Mouse (Mus musculus) megakaryocyte-erythroid progenitor cell, adult 5-6 weeks (primary cell): ENCODE data around the gene Rab34. TPM values are rescaled to one million over a fixed set of nuclear protein-coding genes. Genes with fewer than 3 reads are reported as not detected.

Experiments
- ATAC-seq: replicated peaks from 2 replicates; pipeline ENCODE4 v1.8.0; 2016; ENCODE audit warnings: mild to moderate bottlenecking, inconsistent platforms; ENCODE audit not compliant: severe bottlenecking, poor library complexity, low FRiP score, low TSS enrichment
- total RNA-seq, 2 experiments: library from RNA; stranded (forward) in 1 of 2; stranded (reverse) in 1 of 2; fragments of 200-1000, 215-1000 nt in 1 of 2; fragments of >200 nt in 1 of 2; fragmentation: Nextera tagmentation in 1 of 2; gene quantifications; 2 replicates each; pipeline ENCODE4 v1.2.3; 2014 to 2017

The Rab34 gene
- total RNA-seq, 2 experiments from 2014 or later = 4.8 TPM; not detected in 1

DNA sequence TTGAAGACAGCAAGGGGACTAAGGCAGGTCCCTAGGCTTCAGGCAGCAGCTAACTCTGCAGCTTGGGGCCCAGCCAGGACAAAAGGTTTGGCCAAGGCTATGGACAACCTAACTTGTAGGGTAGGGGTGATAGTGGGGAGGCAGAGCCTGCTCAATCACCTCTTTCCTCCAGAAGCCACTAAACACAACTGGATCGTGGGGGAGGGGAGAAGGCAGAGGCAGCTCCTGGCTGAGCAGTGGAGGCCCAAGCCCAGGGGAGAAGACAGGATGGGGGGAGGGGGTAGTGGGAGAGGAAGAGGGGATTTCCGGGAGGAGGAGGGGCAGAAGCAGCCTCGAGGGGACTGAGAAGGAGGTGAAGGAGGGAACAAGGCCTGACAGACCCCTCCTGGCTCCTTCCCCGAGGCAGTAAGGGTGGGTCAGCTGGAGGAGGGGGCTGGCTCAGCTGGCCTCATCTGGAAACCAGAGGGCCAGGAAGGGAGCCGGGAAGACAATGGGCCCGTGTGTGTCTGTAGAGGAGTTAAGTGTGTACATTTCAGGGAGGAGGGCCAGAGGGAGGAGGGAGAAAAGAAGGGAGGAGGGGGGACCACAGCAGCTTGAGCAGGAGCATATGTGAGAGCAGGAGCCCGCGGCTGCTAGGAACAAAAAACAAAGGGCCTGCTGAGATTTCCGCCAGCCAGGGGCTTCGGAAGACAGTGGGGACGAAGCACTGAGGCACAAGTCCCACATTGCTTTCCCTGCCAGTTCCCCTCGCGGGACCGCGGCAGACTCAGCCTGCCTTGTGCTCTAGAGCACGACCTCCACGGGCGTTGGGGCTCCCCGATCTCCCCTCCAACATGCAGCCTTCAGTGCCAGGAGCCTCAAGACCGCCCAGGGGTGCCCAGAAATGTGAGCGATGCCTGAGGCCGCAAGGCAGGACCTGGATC, 24.3 kb upstream of the Rab34 start:
- no peak for ATAC-seq

DNA sequence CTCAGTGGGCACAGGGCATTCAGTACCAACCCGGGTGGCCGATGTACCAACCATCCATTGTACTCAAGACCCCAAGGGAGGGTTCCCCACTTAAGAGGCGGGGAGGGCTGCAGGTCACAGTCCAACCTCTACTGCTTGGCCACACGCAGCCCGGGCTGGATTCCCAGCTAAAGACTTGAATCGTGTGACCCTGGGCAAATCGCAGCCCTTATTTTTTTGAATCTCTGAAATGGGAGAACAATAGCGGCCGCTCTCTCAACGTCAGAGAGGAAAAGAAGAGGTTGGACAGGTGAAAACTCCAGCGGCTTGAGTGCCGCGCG, 23.7 kb upstream of the Rab34 start:
- no peak for ATAC-seq

DNA sequence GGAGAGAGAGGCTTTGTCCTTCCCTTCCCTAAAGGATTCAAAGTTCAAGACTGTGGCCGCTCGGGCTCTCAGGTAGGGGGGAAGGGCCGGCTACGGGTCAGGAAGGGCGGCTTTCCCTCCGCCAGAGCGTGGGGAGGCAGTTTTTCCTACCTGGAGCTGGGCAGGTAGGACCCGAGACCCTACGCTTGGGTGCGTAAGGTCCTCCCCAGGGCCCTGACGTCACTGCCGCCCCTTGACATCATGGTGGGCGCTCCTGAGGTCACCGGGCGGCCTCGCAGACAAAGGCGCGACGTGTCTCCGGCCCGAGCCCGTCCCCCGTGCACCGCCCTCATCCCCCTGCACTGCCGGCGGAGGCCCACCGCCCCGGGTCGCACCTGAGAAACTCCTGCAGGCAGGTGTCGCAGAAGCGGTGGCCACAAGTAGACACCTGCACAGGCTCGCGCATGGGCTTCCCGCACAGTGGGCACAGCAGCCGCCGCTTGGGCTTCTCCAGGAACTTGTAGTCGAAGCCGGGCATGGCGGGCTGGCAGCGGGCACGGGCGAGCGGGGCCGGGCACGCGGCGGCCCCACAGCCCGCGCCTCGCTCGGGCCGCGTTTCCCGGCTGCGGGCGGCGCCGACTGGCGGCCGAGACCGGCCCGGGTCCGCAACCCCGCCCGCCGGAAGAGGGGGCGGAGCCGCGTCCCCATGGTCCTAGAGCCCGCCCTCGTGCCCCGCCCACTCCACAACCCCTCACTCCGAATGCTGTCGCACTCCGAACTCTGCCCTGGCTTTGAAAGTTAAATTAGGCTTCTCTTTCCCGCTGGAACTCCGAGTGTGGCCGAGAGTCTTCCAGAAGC, 23.1 kb upstream of the Rab34 start, which contains the start of gene Traf4:
TSS of gene Traf4 (minus strand) at position 666 of the 837 bp plus-strand sequence.
- ATAC-seq = peak; percentile 5; the same call in 1 of the 2 replicates

DNA sequence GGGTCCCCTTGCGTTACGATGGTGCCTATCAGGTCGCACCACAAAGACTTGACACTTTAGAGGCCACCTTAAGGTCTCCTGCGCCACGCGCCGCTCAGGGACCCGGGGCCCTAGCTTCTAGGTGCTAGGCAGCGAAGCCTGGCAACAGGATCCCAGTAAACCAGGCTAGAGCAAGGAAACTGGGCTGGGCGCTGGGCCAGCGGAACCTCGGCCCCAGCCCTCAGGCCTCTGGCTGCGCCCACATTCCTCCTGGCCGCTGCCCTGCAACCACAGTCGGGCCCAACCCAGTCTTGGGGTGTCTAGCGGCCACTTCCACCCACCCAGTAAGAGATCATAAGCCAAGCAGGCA, 22.5 kb upstream of the Rab34 start:
- ATAC-seq = peak; percentile 31

DNA sequence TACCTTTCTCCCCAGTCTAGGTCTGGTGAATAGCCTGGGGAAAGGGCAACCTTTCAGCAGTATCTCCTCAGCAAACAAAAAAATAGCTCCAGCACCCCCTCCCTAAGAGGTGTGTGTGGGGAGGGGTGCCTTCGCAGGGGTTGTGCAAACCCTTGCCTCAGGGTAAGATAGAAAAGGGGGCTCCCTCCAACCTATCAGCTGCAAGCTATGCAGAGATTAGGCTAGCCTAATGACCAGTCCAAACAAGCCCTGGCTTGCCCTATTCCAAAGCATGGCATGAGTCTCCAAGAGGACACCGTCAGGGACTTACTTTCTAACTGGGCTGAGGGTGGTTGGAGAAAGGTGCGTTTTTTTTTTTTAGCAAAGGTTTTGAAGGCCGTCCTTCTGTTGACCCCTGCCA, 22.1 kb upstream of the Rab34 start:
- ATAC-seq = no peak

DNA sequence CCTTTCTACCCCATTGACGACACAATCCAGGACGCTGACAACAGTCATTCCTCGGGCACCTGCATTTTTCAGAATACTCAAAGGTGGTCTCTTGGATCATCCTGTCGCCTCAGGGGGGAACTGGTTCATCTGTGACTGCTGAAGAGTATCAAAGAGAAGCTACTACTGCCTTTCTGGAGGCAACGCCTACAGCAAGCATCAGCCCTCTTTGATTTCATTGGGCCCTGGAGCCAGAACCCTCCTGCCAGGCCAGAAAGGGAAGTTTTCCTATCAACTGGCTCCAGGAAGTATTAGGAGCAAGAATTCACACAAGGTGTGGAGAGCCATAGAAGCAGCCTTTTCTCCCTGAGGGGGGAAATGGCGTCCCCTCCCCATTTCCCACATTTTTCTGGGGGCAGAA, 21.6 kb upstream of the Rab34 start:
- ATAC-seq = no peak

DNA sequence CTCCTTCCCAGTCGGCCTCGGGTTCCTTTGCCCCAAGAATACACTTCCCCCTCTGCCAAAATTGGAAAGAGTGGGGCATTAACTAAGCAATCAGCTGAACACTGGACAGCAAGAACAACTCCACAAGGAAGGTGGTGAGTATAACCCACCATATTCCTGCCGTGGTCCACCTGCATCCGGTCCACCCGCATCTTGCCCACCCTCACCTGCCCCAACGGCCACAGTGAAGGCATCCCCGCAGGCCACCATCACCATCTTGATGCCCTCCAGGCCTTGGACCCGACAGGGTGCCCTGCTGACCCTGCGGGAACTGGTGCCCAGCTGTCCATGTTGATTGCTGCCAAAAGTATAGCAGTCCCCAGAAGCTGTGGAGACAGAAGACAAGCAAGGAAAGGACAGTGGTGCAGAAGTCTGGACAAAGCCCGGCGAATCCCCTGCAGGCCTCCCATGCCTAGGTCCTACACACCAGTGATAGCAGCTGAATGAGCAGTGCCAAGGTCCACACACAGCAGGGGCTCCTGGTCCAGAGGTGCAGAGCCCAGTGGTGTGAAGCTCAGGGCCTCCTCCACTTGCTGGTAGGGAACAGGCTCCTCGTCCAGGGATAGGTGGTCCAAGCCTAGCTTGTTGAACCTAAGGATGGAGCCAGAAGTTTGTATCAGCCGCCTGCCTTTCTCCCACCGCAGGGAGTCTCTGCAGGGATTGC, 20.8 kb upstream of the Rab34 start:
- no peak for ATAC-seq

DNA sequence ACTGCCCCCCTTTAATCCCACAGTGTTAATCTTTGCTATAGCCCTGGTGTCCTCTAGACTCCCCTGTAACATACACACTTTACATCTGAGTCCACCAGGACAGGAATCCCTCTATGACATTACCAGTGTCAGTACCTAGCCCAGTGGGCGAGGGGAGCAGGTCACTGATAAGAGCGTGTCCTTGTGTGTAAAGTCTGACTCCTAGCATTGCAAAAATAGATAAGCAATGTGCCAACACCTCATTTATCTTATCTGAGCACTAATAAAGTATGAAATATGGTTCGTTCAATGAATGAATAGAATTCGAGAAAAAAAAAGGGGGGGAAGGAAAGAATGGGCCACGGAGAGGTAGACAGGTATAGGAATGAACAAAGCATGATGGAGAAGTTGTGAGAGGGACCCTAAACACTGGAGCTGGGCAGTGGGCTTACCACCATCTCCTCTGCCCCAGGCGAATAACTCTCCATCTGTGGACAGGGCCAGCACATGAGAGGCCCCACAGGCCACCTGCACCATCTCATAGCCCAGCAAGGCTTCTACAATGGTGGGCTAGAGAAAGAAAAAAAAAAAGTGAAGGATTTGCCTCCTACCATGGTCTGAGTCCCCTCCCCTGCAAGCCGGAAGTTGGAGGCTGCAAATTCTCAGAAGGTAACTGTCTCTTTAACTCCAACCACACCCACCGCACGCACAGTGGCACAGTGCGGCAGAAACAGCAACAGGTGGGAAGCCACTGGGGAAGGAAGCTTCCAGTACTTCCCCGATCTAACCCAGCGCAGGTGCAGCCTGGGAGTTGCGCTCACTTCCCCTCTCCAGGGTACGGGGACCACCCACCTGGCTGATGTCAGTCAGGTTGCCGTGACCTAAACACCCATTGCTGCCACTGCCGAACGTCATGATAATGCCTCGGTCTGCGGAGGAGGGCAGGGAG, 19.4 kb upstream of the Rab34 start:
- peak; percentile 51 for ATAC-seq

DNA sequence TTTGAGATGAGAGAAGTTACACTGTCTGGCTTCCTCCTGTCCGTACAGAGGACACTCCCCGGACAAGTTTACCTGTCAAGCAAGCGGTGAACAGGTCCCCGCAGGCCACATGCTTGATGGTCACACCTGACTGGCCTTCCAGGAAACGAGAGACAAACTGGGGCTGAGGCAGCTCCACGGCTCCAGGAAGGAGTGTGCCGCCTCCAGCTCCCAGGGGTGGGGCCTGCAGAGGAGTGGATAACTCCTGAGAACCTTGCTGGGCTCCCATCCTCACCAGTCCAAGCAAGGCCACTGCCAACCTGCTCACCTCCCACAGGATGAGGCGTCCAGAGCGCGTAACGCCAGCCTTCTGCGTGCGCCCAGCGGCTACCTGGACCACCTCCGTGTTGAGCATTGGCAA, 17.9 kb upstream of the Rab34 start:
- ATAC-seq = no peak

DNA sequence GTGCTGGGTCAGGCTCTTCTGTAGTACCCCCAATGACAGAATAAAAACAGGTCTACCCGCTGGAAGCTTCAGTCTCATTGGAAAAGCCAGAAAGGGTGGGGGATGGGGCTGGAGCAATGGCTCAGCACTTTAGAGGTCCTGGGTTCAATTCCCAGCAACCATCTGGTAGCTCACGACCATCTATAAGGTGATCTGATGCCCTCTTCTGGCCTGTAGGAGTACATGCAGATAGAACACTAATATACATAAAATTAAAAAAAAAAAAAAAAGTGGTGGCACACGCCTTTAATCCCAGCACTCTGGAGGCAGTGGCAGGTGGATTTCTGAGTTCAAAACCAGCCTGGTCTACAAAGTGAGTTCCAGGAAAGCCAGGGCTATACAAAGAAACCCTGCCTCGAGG, 16.9 kb upstream of the Rab34 start:
- ATAC-seq = no peak

DNA sequence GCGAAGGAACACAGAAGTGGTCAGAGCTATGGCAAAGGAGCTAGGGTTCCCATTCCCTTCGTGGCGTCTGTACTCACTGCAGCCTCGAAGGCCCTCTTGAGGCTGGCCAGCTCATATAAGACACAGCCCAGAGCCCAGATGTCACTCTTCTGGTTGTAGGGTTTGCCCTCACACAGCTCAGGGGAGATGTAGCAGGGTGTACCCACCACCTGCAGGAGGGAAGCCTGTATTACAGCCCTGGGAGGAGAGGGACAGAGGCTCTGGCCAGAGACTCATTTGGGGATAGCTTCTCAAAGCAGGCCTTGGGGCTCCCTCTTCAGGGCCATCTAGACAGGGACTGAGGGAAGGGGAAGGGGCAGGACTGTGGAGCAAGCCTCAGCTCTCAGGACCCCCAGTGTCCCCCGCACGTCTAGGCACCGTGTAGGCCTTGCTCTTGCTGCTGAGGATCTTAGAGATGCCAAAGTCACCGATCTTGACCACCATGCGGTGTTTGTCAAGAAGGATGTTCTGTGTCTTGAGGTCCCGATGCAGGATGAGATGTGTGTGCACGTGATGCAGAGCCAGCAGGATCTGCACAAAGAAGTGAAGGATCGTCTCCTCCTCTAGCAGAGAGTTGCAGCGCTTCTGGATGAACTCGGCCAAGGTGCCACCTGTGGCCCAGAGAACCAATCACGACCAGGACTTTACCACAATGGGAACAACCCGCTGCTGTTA, 16.0 kb upstream of the Rab34 start:
- ATAC-seq = no peak

DNA sequence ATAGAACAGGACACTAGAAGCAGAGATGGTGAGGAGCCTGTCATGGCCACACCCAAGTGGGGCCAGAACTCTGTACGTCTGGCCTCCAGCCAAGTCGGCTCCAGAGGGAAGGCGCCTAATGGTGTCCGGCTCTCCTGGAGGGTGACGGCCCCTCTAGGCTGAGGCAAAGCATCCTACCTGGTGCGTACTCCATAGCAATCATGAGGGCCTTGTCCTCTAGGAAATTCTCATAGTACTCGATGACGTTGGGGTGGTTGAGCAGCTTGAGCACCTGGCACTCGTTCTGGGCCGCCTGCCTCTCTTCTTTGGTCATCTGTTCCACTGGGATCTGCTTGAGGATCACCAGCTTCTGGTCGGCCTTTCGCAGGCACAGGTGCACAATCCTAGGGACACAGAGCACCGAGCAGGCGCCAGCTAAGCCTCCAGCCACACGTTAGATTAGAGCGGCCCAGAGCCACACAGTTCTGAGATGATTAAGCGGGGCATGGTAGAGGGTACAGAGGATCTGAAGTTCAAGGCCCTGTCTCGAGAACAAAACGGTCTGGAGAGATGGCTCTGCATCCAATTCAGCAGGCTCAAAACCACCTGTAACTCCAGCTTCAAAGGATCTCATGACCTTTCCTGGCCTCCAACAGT, 15.4 kb upstream of the Rab34 start:
- ATAC-seq = no peak

DNA sequence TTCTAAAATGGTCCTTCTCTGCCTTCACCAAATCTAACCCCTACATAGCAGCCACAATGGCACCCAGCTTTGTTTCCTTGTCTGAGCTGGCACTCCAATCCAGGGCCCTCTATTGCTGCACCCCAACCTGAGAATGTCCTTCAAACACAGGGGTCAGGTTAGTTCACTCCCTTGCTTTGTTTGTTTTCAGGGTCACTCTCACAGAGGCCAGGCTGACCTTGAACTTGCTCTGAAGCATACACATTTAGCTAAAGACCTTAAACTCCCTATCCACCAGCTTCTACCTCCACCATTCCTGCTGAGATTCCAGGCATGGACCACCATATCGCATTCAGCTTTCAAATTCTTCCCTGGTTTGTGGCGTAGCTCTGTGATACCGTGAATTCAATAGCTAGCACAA, 13.7 kb upstream of the Rab34 start:
- ATAC-seq = no peak

DNA sequence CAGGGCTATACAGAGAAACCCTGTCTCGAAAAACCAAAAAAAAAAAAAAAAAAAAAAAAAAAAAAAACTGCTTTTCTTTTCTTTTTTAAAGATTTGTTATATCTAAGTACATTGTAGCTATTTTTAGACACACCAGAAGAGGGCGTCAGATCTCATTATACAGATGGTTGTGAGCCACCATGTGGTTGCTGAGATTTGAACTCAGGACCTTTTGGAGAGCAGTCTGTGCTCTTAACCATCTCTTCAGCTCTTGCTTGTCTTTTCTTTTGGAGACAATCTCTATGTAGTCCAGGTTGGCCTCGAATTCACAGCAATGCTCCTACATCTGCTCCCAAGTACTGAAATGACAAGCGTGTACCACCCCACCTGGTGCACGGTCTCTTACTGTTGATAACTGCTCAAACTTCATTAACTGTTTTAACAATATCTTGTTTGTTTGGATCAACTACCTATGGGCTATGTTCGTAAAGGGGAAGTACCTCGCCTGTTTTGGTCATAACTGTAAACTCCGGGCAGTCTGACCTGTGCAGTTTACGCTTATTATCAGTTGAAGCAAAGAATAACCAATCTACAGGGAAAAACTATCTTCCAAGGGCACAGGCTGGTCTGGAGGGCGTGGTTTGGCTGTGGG, 12.3 kb upstream of the Rab34 start:
- peak; percentile 56 for ATAC-seq

DNA sequence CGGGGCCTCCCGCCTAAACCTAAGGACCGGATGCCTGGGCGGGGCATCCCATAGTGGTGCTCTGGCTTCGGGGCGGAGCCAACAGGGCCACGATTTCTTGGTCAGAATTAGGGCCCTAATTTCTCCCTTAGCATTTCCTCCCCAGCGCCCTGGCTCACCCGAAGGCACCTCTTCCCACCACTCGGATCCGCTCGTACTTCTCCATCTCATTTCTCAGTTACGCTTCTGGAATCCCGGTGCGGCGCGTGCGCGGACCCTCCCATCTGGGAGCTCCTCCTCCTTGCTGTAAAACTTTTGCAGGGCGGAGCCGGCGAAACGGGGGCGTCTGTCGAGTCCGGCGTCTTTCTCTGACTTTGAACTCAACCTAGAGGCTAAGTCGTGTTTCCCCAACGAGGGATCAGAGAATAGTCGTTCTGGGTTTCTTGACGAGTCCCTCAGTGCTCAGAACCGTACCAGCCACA, 11.8 kb upstream of the Rab34 start, which contains the start of the genes Nek8 and Tlcd1:
TSS of gene Nek8 (minus strand) at position 274 of the 461 bp plus-strand sequence.
TSS of gene Tlcd1 (plus strand) at position 310 of the 461 bp plus-strand sequence.
- ATAC-seq = peak; percentile 33

DNA sequence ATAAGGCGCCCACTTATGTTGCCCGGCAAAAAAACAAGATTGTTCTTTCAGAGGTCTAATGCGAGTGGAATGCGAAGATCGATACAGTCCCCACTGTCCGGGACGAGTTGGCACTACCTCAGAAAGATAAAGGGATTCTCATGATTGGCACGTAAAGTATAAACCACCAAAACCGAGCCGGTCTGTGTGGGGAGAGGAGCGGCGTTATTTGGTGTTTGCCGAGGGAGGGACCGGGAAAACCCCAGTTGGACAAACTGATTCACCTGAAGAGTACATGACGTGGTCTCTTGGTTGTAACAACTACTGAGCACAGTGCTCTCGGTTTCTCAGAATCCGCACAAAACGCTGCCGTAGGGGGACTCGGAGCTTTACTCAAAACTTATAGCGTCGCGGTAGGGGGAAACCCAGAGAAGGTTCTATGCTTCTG, 11.3 kb upstream of the Rab34 start:
- no peak for ATAC-seq

DNA sequence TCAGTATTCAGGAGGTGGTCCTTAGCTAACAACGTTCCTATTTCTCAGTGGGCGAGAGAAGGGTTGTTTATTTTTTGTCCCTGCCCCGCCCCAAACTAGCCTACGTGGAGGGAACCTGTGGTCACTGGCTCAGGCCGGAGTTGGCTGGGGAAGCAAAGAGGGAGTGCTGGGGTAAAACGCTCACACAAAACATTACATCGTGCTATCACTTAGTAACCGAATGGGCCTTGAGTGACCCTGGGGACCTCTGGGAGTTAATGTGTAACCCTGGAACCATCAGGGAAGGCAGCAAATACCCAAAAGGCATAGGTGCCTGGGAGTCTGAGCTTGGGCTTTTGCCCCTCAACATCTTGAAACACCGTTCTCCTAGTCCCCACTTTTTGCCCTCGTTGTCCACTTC, 10.8 kb upstream of the Rab34 start:
- ATAC-seq = no peak
